Mouse (Mus musculus) stomach, embryonic 14.5 days (tissue): ENCODE data around the gene Rap1gap2. TPM values are rescaled to one million over a fixed set of nuclear protein-coding genes. Genes with fewer than 3 reads are reported as not detected.

Experiments
- ATAC-seq: fragments of 200-750 bp; cut with Nextera tagmentation; 2 replicates; pipeline ENCODE4 v1.8.0; 2017; ENCODE audit warnings: low read depth, moderate TSS enrichment; ENCODE audit not compliant: insufficient number of reproducible peaks, insufficient read depth, low FRiP score
- H3K27ac ChIP-seq: fragments of 300-500 bp; sonication (generic); 2 replicates; pipeline ENCODE4 v1.5.1; 2014; ENCODE audit warnings: mild to moderate bottlenecking, low read length, moderate library complexity, mixed read lengths
- H3K27me3 ChIP-seq: fragments of 300-500 bp; sonication (generic); 2 replicates; pipeline ENCODE4 v1.6.1; 2014; ENCODE audit warnings: low read length, control low read depth, mixed read lengths; ENCODE audit not compliant: control insufficient read depth, insufficient read depth
- H3K36me3 ChIP-seq: fragments of 300-500 bp; sonication (generic); 2 replicates; pipeline ENCODE4 v1.6.1; 2014; ENCODE audit warnings: mild to moderate bottlenecking, control low read depth, low read length, moderate library complexity, mixed read lengths; ENCODE audit not compliant: control insufficient read depth, insufficient read depth
- H3K4me1 ChIP-seq: fragments of 300-500 bp; sonication (generic); 2 replicates; pipeline ENCODE4 v1.6.1; 2014; ENCODE audit warnings: low read length, control low read depth, mixed read lengths; ENCODE audit not compliant: control insufficient read depth, insufficient read depth
- H3K4me2 ChIP-seq: fragments of 300-500 bp; sonication (generic); replicated peaks from 2 replicates; pipeline ENCODE4 v1.6.1; 2014; ENCODE audit warnings: low read depth, low read length, control low read depth
- H3K4me3 ChIP-seq: fragments of 300-500 bp; sonication (generic); 2 replicates; pipeline ENCODE4 v1.5.1; 2014; ENCODE audit warnings: low read depth, low read length, control low read depth
- H3K9ac ChIP-seq: fragments of 300-500 bp; sonication (generic); replicated peaks from 2 replicates; pipeline ENCODE4 v1.6.1; 2014; ENCODE audit warnings: low read depth, mild to moderate bottlenecking, control low read depth, low read length, moderate library complexity, mixed read lengths
- H3K9me3 ChIP-seq: fragments of 300-500 bp; sonication (generic); 2 replicates; pipeline ENCODE4 v1.6.1; 2016; ENCODE audit warnings: low read depth, low read length, control low read depth; ENCODE audit not compliant: control insufficient read depth
- WGBS: fragments of 180-500 bp; shearing (Covaris S2); extraction: QIAGEN DNeasy Blood & Tissue Kit; methylation state at CpG from one replicate; pipeline ENCODE4 v1.1.7; 2014; 5-methylcytosine and 5-hydroxymethylcytosine counted together
- polyA plus RNA-seq: library from polyadenylated mRNA; unstranded; fragments of >200 nt; fragmentation: Nextera tagmentation; extraction: Ambion mirVana; gene quantifications from 2 replicates; pipeline ENCODE4 v1.2.1, GENCODE M21; 2014

Rap1gap2 gene
- polyA plus RNA-seq, 1 experiment from 2014 or later, result 5.6 TPM

- no peak for ATAC-seq
- WGBS, result 84% methylated on average over 2 of the region's 2 CpGs
- no peak overlapping the region for H3K9ac ChIP-seq
- H3K4me3 ChIP-seq, result no peak overlapping the region
- no peak overlapping the region for H3K4me2 ChIP-seq
- H3K27ac ChIP-seq, result no peak overlapping the region
- H3K27me3 ChIP-seq, result no peaks in the 10 kb centered on the region
- no peaks in the 10 kb centered on the region for H3K9me3 ChIP-seq
- no peaks in the 10 kb centered on the region for H3K36me3 ChIP-seq
- no peaks in the 10 kb centered on the region for H3K4me1 ChIP-seq
Measured at GRCm38 (mm10) chr11:74435366-74435765, 175.3 kb downstream of the Rap1gap2 start.

GRCm38 (mm10) chr11:74433000-74433399 lies 177.7 kb downstream of the Rap1gap2 start:
- no peak for ATAC-seq
- H3K4me3 ChIP-seq, result no peak overlapping the region
- H3K9ac ChIP-seq, result no peak overlapping the region
- no peaks in the 10 kb centered on the region for H3K9me3 ChIP-seq
- H3K4me1 ChIP-seq, result no peaks in the 10 kb centered on the region
- H3K27me3 ChIP-seq, result no peaks in the 10 kb centered on the region
- H3K4me2 ChIP-seq, result no peak overlapping the region
- WGBS, result 83% methylated on average over 4 of the region's 4 CpGs
- H3K27ac ChIP-seq, result no peak overlapping the region
- H3K36me3 ChIP-seq, result no peaks in the 10 kb centered on the region

GRCm38 (mm10) chr11:74429798-74430529 lies 180.8 kb downstream of the Rap1gap2 start:
- Histone ChIP-seq H3K27ac (no peak overlapping the region), H3K4me1 (no peaks in the 10 kb centered on the region), H3K9me3 (no peaks in the 10 kb centered on the region), H3K4me2 (no peak overlapping the region), H3K4me3 (no peak overlapping the region), H3K27me3 (no peaks in the 10 kb centered on the region), H3K9ac (no peak overlapping the region), H3K36me3 (no peaks in the 10 kb centered on the region)
- ATAC-seq, result no peak
- 50% methylated on average over 11 of the region's 11 CpGs for WGBS

- 85% methylated on average over 5 of the region's 5 CpGs for WGBS
- Histone ChIP-seq H3K4me2 (no peak overlapping the region), H3K36me3 (no peaks in the 10 kb centered on the region), H3K9me3 (no peaks in the 10 kb centered on the region), H3K4me1 (no peaks in the 10 kb centered on the region), H3K9ac (no peak overlapping the region), H3K27me3 (no peaks in the 10 kb centered on the region), H3K4me3 (no peak overlapping the region), H3K27ac (no peak overlapping the region)
- ATAC-seq, result no peak
Measured at GRCm38 (mm10) chr11:74426306-74426705, 184.4 kb downstream of the Rap1gap2 start.

GRCm38 (mm10) chr11:74422019-74422418 lies 188.7 kb downstream of the Rap1gap2 start:
- Histone ChIP-seq H3K4me3 (no peak overlapping the region), H3K4me1 (no peaks in the 10 kb centered on the region), H3K4me2 (no peak overlapping the region), H3K27ac (no peak overlapping the region), H3K27me3 (no peaks in the 10 kb centered on the region), H3K9me3 (no peaks in the 10 kb centered on the region), H3K36me3 (no peaks in the 10 kb centered on the region), H3K9ac (no peak overlapping the region)
- 90% methylated on average over 6 of the region's 6 CpGs for WGBS
- ATAC-seq, result no peak

GRCm38 (mm10) chr11:74421151-74421550 lies 189.6 kb downstream of the Rap1gap2 start:
- Histone ChIP-seq H3K27ac (no peak overlapping the region), H3K27me3 (no peaks in the 10 kb centered on the region), H3K36me3 (no peaks in the 10 kb centered on the region), H3K4me2 (no peak overlapping the region), H3K9ac (no peak overlapping the region), H3K9me3 (no peaks in the 10 kb centered on the region), H3K4me3 (no peak overlapping the region), H3K4me1 (no peaks in the 10 kb centered on the region)
- 69% methylated on average over 4 of the region's 4 CpGs for WGBS
- ATAC-seq, result no peak

GRCm38 (mm10) chr11:74419601-74420000 lies 191.1 kb downstream of the Rap1gap2 start:
- H3K9ac ChIP-seq, result no peak overlapping the region

GRCm38 (mm10) chr11:74415736-74416135 lies 195.0 kb downstream of the Rap1gap2 start:
- H3K4me2 ChIP-seq, result no peak overlapping the region
- no peaks in the 10 kb centered on the region for H3K36me3 ChIP-seq
- ATAC-seq, result no peak
- H3K4me3 ChIP-seq, result no peak overlapping the region
- WGBS, result 82% methylated on average over 12 of the region's 12 CpGs
- no peaks in the 10 kb centered on the region for H3K9me3 ChIP-seq
- no peak overlapping the region for H3K9ac ChIP-seq
- 0 out of 2 replicates have a peak, but pooled peaks cover 5% of the 10 kb centered on the region for H3K4me1 ChIP-seq
- no peak overlapping the region for H3K27ac ChIP-seq
- H3K27me3 ChIP-seq, result no peaks in the 10 kb centered on the region

More at GRCm38 (mm10) chr11:74419601-74420000, 191.1 kb downstream of the Rap1gap2 start:
- H3K4me3 ChIP-seq, result no peak overlapping the region
- no peak for ATAC-seq
- no peaks in the 10 kb centered on the region for H3K4me1 ChIP-seq
- no peaks in the 10 kb centered on the region for H3K9me3 ChIP-seq
- H3K27ac ChIP-seq, result no peak overlapping the region
- no peaks in the 10 kb centered on the region for H3K27me3 ChIP-seq
- no peaks in the 10 kb centered on the region for H3K36me3 ChIP-seq
- no peak overlapping the region for H3K4me2 ChIP-seq
- WGBS, result 79% methylated on average over 4 of the region's 4 CpGs

GRCm38 (mm10) chr11:74414112-74414511 lies 196.6 kb downstream of the Rap1gap2 start:
- no peaks in the 10 kb centered on the region for H3K36me3 ChIP-seq
- H3K27ac ChIP-seq, result no peak overlapping the region
- no peak overlapping the region for H3K4me3 ChIP-seq
- ATAC-seq, result no peak
- H3K4me2 ChIP-seq, result no peak overlapping the region
- 55% methylated on average over 9 of the region's 9 CpGs for WGBS
- no peak overlapping the region for H3K9ac ChIP-seq
- H3K27me3 ChIP-seq, result no peaks in the 10 kb centered on the region
- no peaks in the 10 kb centered on the region for H3K9me3 ChIP-seq
- peaks cover 18% of the 10 kb centered on the region for H3K4me1 ChIP-seq
